Mouse (Mus musculus) stomach, embryonic 15.5 days (tissue): ENCODE measurements around the gene Sfxn5. TPM values are rescaled to one million over a fixed set of nuclear protein-coding genes. Genes with fewer than 3 reads are reported as not detected.

Experiments
- microRNA-seq: library from miRNA; unstranded; fragments of <30 nt; microRNA quantifications from one replicate; pipeline ENCODE4, GENCODE M21; 2016
- polyA plus RNA-seq: library from polyadenylated mRNA; unstranded; fragments of >200 nt; fragmentation: Nextera tagmentation; extraction: Ambion mirVana; gene quantifications from 2 replicates; pipeline ENCODE4 v1.2.1, GENCODE M21; 2015

The Sfxn5 gene
- polyA plus RNA-seq, 1 experiment from 2014 or later, result 11.5 TPM

Small RNAs within 50 kb of the gene (microRNA-seq; reads per million reads assigned to microRNA genes)
- not detected for gene Mir705

Other genes starting within 250 kb of the Sfxn5 start
- gene Spr, start 195.7 kb downstream of the Sfxn5 start, polyA plus RNA-seq, result 60.8 and 65.8 TPM in 2 replicates
- not detected in 2 replicates for gene Emx1, start 146.0 kb downstream of the Sfxn5 start, polyA plus RNA-seq
- gene Rab11fip5, start 41.2 kb upstream of the Sfxn5 start, polyA plus RNA-seq, result 11.1 and 12.2 TPM in 2 replicates
- gene Noto, start 90.5 kb upstream of the Sfxn5 start, polyA plus RNA-seq, result not detected in 2 replicates
- 41.4 and 48.6 TPM in 2 replicates for gene Smyd5, start 98.6 kb upstream of the Sfxn5 start, polyA plus RNA-seq
- 433 and 479 TPM in 2 replicates for gene Cct7, start 118.1 kb upstream of the Sfxn5 start, polyA plus RNA-seq
- 38.4 and 41.4 TPM in 2 replicates for gene Pradc1, start 118.5 kb upstream of the Sfxn5 start, polyA plus RNA-seq
- gene Fbxo41, start 169.6 kb upstream of the Sfxn5 start, polyA plus RNA-seq, result 0.21 and 0.31 TPM in 2 replicates
- not detected in 2 replicates for gene Egr4, start 180.2 kb upstream of the Sfxn5 start, polyA plus RNA-seq